10 mouse cellular contexts compared by ENCODE assay signal in the genomic region with DNA sequence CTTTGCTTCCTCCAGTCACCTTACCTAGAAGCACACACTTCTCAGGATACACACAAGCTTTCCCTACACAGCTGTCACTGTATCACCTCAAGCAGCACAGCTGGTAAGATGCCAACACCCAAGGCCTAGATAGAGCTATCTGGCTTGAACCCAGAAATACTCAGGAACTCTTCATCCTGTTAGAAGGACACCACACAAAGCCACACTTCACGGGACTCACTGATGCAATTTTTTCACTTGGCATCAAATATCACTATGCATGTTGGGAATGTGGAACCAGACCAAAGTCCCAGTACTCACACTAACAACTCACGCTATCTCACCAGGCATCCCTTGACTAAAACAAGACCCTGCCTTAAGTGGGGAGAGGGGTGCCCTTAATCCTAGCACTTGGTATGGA. TPM values are rescaled to one million over a fixed set of nuclear protein-coding genes. Genes with fewer than 3 reads are reported as not detected.
DNase-seq lines count a peak whose midpoint lies in the region; ATAC-seq and TF ChIP-seq lines count a peak whose summit lies in the region.
"Had no signal": no experiment of that assay in that cellular context is flagged by ENCODE, and none has a peak within 500 bp of the region (broad histone marks: within the 10 kb centered on the region; RNA-seq: fewer than 3 reads in every experiment).

No protein-coding gene starts in this region.

- peaks cover 43% of the 10 kb centered on the region for H3K36me3 ChIP-seq in hindbrain, embryonic 15.5 days
- peaks cover 22% of the 10 kb centered on the region for H3K36me3 ChIP-seq in midbrain, embryonic 16.5 days (ENCODE audit: control insufficient read depth, insufficient read depth, low read length)

- no peaks in the 10 kb centered on the region for H3K27me3 ChIP-seq in hindbrain, embryonic 15.5 days
- H3K27me3 ChIP-seq in midbrain, embryonic 16.5 days (ENCODE audit: control insufficient read depth, insufficient read depth, low read depth, low read length) = no peaks in the 10 kb centered on the region

- H3K9me3 ChIP-seq in hindbrain, embryonic 15.5 days = no peaks in the 10 kb centered on the region
- no peaks in the 10 kb centered on the region for H3K9me3 ChIP-seq in midbrain, embryonic 16.5 days (replicated peaks; ENCODE audit: control insufficient read depth, low read length, poor library complexity, severe bottlenecking)

- peak overlapping the region; percentile 73 for H3K4me3 ChIP-seq in layer of hippocampus, adult 2 months
- H3K4me3 ChIP-seq in hindbrain, embryonic 15.5 days = peak overlapping the region; percentile 68
- H3K4me3 ChIP-seq in midbrain, embryonic 16.5 days (ENCODE audit: low read depth, low read length) = no peak overlapping the region

- peak overlapping the region; percentile 63 for H3K4me2 ChIP-seq in hindbrain, embryonic 15.5 days
- peak overlapping the region; percentile 82 for H3K4me2 ChIP-seq in midbrain, embryonic 16.5 days (ENCODE audit: low read length)

- no peak for TF ChIP-seq CTCF in layer of hippocampus, adult 2 months (conservative IDR thresholded peaks at IDR 0.05)

- peak; percentile 56 for DNase-seq in adrenal gland, postnatal 14 days
- no peak for DNase-seq in adrenal gland, postnatal 4 days (ENCODE audit: low spot score in 2 of 2)
- no peak for DNase-seq in layer of hippocampus, adult 2 months (ENCODE audit: low spot score in 2 of 2)
- no peak for DNase-seq in layer of hippocampus, postnatal 25 days (ENCODE audit: extremely low spot score in 1 of 2, low spot score in 1 of 2)
- DNase-seq in thymus, postnatal 4 days = no peak
- DNase-seq in thymus, postnatal 14 days = no peak

- no peak overlapping the region; the same call in 1 of the 2 replicates for H3K27ac ChIP-seq in layer of hippocampus, adult 2 months
- H3K27ac ChIP-seq in hindbrain, embryonic 15.5 days (replicated peaks) = no peak overlapping the region
- H3K27ac ChIP-seq in midbrain, embryonic 16.5 days (ENCODE audit: low read length) = no peak overlapping the region
- H3K27ac ChIP-seq: macrophage had no signal

- H3K9ac ChIP-seq in hindbrain, embryonic 15.5 days = no peak overlapping the region
- no peak overlapping the region for H3K9ac ChIP-seq in midbrain, embryonic 16.5 days (ENCODE audit: low read depth, low read length)

- H3K4me1 ChIP-seq in hindbrain, embryonic 15.5 days (replicated peaks) = peaks cover 38% of the 10 kb centered on the region
- H3K4me1 ChIP-seq in midbrain, embryonic 16.5 days (ENCODE audit: control insufficient read depth, insufficient read depth, low read length) = peaks cover 30% of the 10 kb centered on the region

- ATAC-seq in hindbrain, embryonic 15.5 days (ENCODE audit: low FRiP score, low read depth) = no peak
- ATAC-seq in midbrain, embryonic 16.5 days = no peak

- WGBS in hindbrain, embryonic 15.5 days = 85% methylated on average over 2 of the region's 2 CpGs
- WGBS in midbrain, embryonic 16.5 days = 83% methylated on average over 2 of the region's 2 CpGs

RNA-seq across cellular contexts. Expression of a gene that starts 3.7 kb away (rescaled TPM):
- total RNA-seq in adrenal gland, postnatal 14 days (2021) = 165 and 174 TPM in 2 replicates
- total RNA-seq in adrenal gland, postnatal 4 days (2021) = 100 to 1,000 TPM; 202 to 211 TPM
- 100 to 1,000 TPM; 285 to 294 TPM for total RNA-seq in layer of hippocampus, adult 2 months (2021)
- total RNA-seq in layer of hippocampus, postnatal 25 days (2021) = 100 to 1,000 TPM; 327 to 334 TPM
- polyA plus RNA-seq in hindbrain, embryonic 15.5 days (2015; fragmentation: Nextera tagmentation; extraction: Ambion mirVana) = 414 and 437 TPM in 2 replicates
- 418 and 435 TPM in 2 replicates for polyA plus RNA-seq in midbrain, embryonic 16.5 days (2015; fragmentation: Nextera tagmentation; extraction: Ambion mirVana)

RNA-seq across cellular contexts. Expression of a gene that starts 7.9 kb away (rescaled TPM):
- not detected in 2 replicates for total RNA-seq in adrenal gland, postnatal 14 days (2021)
- total RNA-seq in adrenal gland, postnatal 4 days (2021) = not detected
- total RNA-seq in layer of hippocampus, adult 2 months (2021) = not detected
- not detected for total RNA-seq in layer of hippocampus, postnatal 25 days (2021)
- not detected in 2 replicates for polyA plus RNA-seq in hindbrain, embryonic 15.5 days (2015; fragmentation: Nextera tagmentation; extraction: Ambion mirVana)
- 0.13 TPM in 1 of 2 replicates, not detected in the other for polyA plus RNA-seq in midbrain, embryonic 16.5 days (2015; fragmentation: Nextera tagmentation; extraction: Ambion mirVana)
- polyA plus RNA-seq: macrophage; spleen, adult 2 months had no signal

RNA-seq across cellular contexts. Expression of a gene that starts 8.5 kb away (rescaled TPM):
- 12.7 and 15.4 TPM in 2 replicates for total RNA-seq in adrenal gland, postnatal 14 days (2021)
- total RNA-seq in adrenal gland, postnatal 4 days (2021) = 10 to 100 TPM; 17.3 to 20.6 TPM
- 10 to 100 TPM; 17.9 to 23.0 TPM for total RNA-seq in layer of hippocampus, adult 2 months (2021)
- 10 to 100 TPM; 15.4 to 20.6 TPM for total RNA-seq in layer of hippocampus, postnatal 25 days (2021)
- polyA plus RNA-seq in hindbrain, embryonic 15.5 days (2015; fragmentation: Nextera tagmentation; extraction: Ambion mirVana) = 10.9 and 11.0 TPM in 2 replicates
- 13.0 and 14.3 TPM in 2 replicates for polyA plus RNA-seq in midbrain, embryonic 16.5 days (2015; fragmentation: Nextera tagmentation; extraction: Ambion mirVana)

RNA-seq across cellular contexts. Expression of a gene that starts 21.9 kb away (rescaled TPM):
- total RNA-seq in adrenal gland, postnatal 14 days (2021) = 22.5 and 25.3 TPM in 2 replicates
- total RNA-seq in adrenal gland, postnatal 4 days (2021) = 10 to 100 TPM; 23.6 to 25.7 TPM
- total RNA-seq in layer of hippocampus, adult 2 months (2021) = 10 to 100 TPM; 20.7 to 25.7 TPM
- total RNA-seq in layer of hippocampus, postnatal 25 days (2021) = 10 to 100 TPM; 20.9 to 24.2 TPM
- 22.4 and 24.6 TPM in 2 replicates for polyA plus RNA-seq in hindbrain, embryonic 15.5 days (2015; fragmentation: Nextera tagmentation; extraction: Ambion mirVana)
- 16.6 and 24.6 TPM in 2 replicates for polyA plus RNA-seq in midbrain, embryonic 16.5 days (2015; fragmentation: Nextera tagmentation; extraction: Ambion mirVana)

RNA-seq across cellular contexts. Expression of a gene that starts 29.5 kb away (rescaled TPM):
- not detected in 2 replicates for total RNA-seq in adrenal gland, postnatal 14 days (2021)
- not detected for total RNA-seq in adrenal gland, postnatal 4 days (2021)
- total RNA-seq in layer of hippocampus, adult 2 months (2021) = not detected
- not detected for total RNA-seq in layer of hippocampus, postnatal 25 days (2021)
- not detected in 2 replicates for polyA plus RNA-seq in hindbrain, embryonic 15.5 days (2015; fragmentation: Nextera tagmentation; extraction: Ambion mirVana)
- not detected in 2 replicates for polyA plus RNA-seq in midbrain, embryonic 16.5 days (2015; fragmentation: Nextera tagmentation; extraction: Ambion mirVana)
- polyA plus RNA-seq: macrophage; spleen, adult 2 months had no signal
